Mouse (Mus musculus): Measurements from ENCODE around the gene Dnajc2. TPM values are rescaled to one million over a fixed set of nuclear protein-coding genes. Genes with fewer than 3 reads are reported as not detected.

Dnajc2 gene
- polyA plus RNA-seq (2015; fragmentation: Nextera tagmentation; extraction: Ambion mirVana) = 43.1 and 44.5 TPM in 2 replicates

GRCm38 (mm10) chr5:21785053-21785452 lies at the start of gene Dnajc2, which contains the start of gene Psmc2:
TSS of gene Dnajc2 (minus strand) at chr5:21785251.
TSS of gene Psmc2 (plus strand) at chr5:21785283.
- Histone ChIP-seq H3K27ac (peak within 1 kb of the TSS; percentile 64), H3K27me3 (no peaks in the 10 kb centered on the region), H3K4me1 (replicated peaks) (peaks cover 11% of the 10 kb centered on the region), H3K4me2 (peak within 1 kb of the TSS; percentile 82), H3K9me3 (replicated peaks) (no peaks in the 10 kb centered on the region), H3K4me3 (peak within 1 kb of the TSS; percentile 98), H3K9ac (peak within 1 kb of the TSS; percentile 75), H3K36me3 (peaks cover 30% of the 10 kb centered on the region)
- WGBS = 1% methylated on average over 30 of the region's 37 CpGs
- peak; percentile 92 for ATAC-seq (replicated peaks; ENCODE audit: insufficient number of reproducible peaks, insufficient read depth, low FRiP score, low read depth)

DNA sequence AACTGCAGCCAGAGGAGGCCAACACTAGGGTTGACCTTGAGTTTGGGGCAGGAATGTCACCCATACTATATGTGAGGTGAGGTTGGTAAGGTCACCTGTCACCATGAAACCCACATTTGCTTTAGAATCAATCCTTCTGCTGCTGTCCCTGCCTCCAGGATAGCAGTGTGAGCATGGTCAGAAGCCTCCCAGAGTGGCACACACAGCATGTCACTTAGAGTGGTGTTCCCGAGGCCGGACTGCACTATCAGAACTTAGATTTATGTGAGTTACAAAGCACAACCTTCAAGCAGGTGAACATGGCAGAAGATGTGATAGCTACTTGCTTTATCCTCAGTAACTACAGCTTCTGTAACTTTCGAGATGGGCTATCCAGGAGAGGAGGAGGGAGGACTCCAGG lies 46.7 kb upstream of the Dnajc2 start:
- no peak for ATAC-seq (replicated peaks; ENCODE audit: insufficient number of reproducible peaks, insufficient read depth, low FRiP score, low read depth)
- Histone ChIP-seq H3K9me3 (replicated peaks) (no peaks in the 10 kb centered on the region), H3K4me3 (no peak overlapping the region), H3K27ac (no peak overlapping the region), H3K36me3 (no peaks in the 10 kb centered on the region), H3K4me1 (replicated peaks) (no peaks in the 10 kb centered on the region), H3K27me3 (no peaks in the 10 kb centered on the region), H3K9ac (no peak overlapping the region), H3K4me2 (no peak overlapping the region)
- WGBS = 60% methylated on average over 3 of the region's 3 CpGs

DNA sequence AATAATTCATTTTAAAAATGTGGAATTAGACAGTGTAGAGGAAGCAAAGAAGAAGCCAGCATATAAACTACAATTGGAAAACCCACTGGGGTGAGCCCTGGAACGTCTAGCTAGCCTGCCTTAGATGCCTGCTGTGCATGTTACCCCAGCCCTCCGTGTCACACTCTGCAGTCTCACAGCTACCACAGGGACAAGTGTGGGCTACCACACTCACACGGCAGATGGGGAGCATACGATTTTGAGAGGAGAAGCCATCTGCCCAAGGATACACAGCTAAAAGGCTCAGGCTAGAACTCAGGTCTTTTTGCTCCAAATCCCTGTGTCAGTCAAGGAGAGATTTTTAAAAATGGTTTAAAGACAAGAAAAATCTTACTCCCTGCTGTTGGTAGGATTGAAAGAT lies 43.8 kb upstream of the Dnajc2 start:
- ATAC-seq (replicated peaks; ENCODE audit: insufficient number of reproducible peaks, insufficient read depth, low FRiP score, low read depth) = no peak
- no peaks in the 10 kb centered on the region for H3K36me3 ChIP-seq
- no peak overlapping the region for H3K4me3 ChIP-seq
- 52% methylated on average over 4 of the region's 4 CpGs for WGBS
- H3K9me3 ChIP-seq (replicated peaks) = no peaks in the 10 kb centered on the region
- H3K4me2 ChIP-seq = no peak overlapping the region
- no peaks in the 10 kb centered on the region for H3K4me1 ChIP-seq (replicated peaks)
- no peak overlapping the region for H3K27ac ChIP-seq
- H3K9ac ChIP-seq = no peak overlapping the region
- H3K27me3 ChIP-seq = no peaks in the 10 kb centered on the region

- H3K9ac ChIP-seq = no peak overlapping the region
- H3K27ac ChIP-seq = no peak overlapping the region
- H3K4me3 ChIP-seq = no peak overlapping the region
- no peaks in the 10 kb centered on the region for H3K36me3 ChIP-seq
- no peaks in the 10 kb centered on the region for H3K4me1 ChIP-seq (replicated peaks)
- no peak for ATAC-seq (replicated peaks; ENCODE audit: insufficient number of reproducible peaks, insufficient read depth, low FRiP score, low read depth)
- WGBS = 20% methylated on average over 6 of the region's 6 CpGs
- H3K9me3 ChIP-seq (replicated peaks) = no peaks in the 10 kb centered on the region
- H3K27me3 ChIP-seq = no peaks in the 10 kb centered on the region
- no peak overlapping the region for H3K4me2 ChIP-seq
Measured at GRCm38 (mm10) chr5:21827643-21828042, 42.6 kb upstream of the Dnajc2 start.

DNA sequence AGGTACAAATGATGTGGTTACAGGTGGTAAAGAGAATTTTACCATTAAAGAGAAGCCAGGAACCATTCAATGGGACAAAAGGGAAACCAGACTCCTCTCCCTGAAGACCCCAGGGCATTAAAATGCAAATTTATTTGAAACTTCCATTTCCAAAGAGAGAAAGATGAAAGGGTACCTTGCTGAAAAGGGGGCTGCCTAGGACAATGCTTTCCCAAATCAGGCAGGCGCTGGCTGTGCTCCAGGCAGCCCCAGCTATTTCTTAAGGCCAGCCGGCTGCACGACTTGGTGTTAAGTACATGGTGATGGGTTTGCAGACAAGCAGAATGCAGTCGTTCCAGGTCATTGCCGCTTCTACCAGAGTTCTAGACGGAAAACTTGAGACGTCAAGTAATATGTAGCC lies 41.3 kb upstream of the Dnajc2 start:
- H3K27me3 ChIP-seq = no peaks in the 10 kb centered on the region
- 47% methylated on average over 7 of the region's 7 CpGs for WGBS
- no peak for ATAC-seq (replicated peaks; ENCODE audit: insufficient number of reproducible peaks, insufficient read depth, low FRiP score, low read depth)

GRCm38 (mm10) chr5:21813994-21814393 lies 28.9 kb upstream of the Dnajc2 start:
- Histone ChIP-seq H3K27ac (no peak overlapping the region), H3K9ac (no peak overlapping the region), H3K36me3 (no peaks in the 10 kb centered on the region), H3K9me3 (replicated peaks) (no peaks in the 10 kb centered on the region), H3K27me3 (no peaks in the 10 kb centered on the region), H3K4me1 (replicated peaks) (no peaks in the 10 kb centered on the region), H3K4me2 (no peak overlapping the region), H3K4me3 (no peak overlapping the region)
- WGBS = 60% methylated on average over 1 of the region's 1 CpGs
- no peak for ATAC-seq (replicated peaks; ENCODE audit: insufficient number of reproducible peaks, insufficient read depth, low FRiP score, low read depth)

More for the DNA sequence above, 41.3 kb upstream of the Dnajc2 start:
- H3K36me3 ChIP-seq = no peaks in the 10 kb centered on the region
- H3K27ac ChIP-seq = no peak overlapping the region
- H3K4me3 ChIP-seq = no peak overlapping the region
- no peaks in the 10 kb centered on the region for H3K4me1 ChIP-seq (replicated peaks)
- H3K9me3 ChIP-seq (replicated peaks) = no peaks in the 10 kb centered on the region
- no peak overlapping the region for H3K9ac ChIP-seq
- no peak overlapping the region for H3K4me2 ChIP-seq

GRCm38 (mm10) chr5:21810924-21811323 lies 25.9 kb upstream of the Dnajc2 start:
- no peaks in the 10 kb centered on the region for H3K4me1 ChIP-seq (replicated peaks)
- H3K27me3 ChIP-seq = no peaks in the 10 kb centered on the region
- H3K9me3 ChIP-seq (replicated peaks) = no peaks in the 10 kb centered on the region
- no peak for ATAC-seq (replicated peaks; ENCODE audit: insufficient number of reproducible peaks, insufficient read depth, low FRiP score, low read depth)
- no peak overlapping the region for H3K27ac ChIP-seq
- H3K4me3 ChIP-seq = no peak overlapping the region
- H3K9ac ChIP-seq = no peak overlapping the region
- no peak overlapping the region for H3K4me2 ChIP-seq
- WGBS = 73% methylated on average over 10 of the region's 10 CpGs
- H3K36me3 ChIP-seq = no peaks in the 10 kb centered on the region

DNA sequence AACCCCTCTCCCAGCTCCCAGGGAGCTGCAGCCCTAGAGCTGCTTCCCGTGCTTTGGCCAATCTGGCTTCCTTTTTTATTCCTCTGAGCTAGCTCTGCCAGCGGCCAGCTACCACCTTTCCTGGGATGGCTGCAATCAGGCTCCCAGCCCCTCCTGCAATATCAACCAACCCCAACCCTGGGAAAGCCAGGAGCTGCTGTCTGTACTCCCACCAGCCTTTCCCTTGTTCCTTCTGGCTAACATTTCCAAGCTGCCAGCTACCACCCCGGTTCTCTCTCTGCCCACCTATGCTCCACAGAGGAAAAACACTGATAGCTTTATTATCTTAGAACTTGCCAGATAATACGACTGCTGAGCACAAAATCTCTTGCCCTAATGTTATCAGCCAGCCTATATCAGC lies 19.8 kb upstream of the Dnajc2 start:
- H3K4me3 ChIP-seq = no peak overlapping the region
- H3K27ac ChIP-seq = no peak overlapping the region
- no peaks in the 10 kb centered on the region for H3K9me3 ChIP-seq (replicated peaks)
- no peak for ATAC-seq (replicated peaks; ENCODE audit: insufficient number of reproducible peaks, insufficient read depth, low FRiP score, low read depth)
- WGBS = 46% methylated on average over 4 of the region's 4 CpGs
- H3K9ac ChIP-seq = no peak overlapping the region
- H3K27me3 ChIP-seq = no peaks in the 10 kb centered on the region
- H3K4me2 ChIP-seq = no peak overlapping the region
- H3K36me3 ChIP-seq = peaks cover 36% of the 10 kb centered on the region
- no peaks in the 10 kb centered on the region for H3K4me1 ChIP-seq (replicated peaks)

DNA sequence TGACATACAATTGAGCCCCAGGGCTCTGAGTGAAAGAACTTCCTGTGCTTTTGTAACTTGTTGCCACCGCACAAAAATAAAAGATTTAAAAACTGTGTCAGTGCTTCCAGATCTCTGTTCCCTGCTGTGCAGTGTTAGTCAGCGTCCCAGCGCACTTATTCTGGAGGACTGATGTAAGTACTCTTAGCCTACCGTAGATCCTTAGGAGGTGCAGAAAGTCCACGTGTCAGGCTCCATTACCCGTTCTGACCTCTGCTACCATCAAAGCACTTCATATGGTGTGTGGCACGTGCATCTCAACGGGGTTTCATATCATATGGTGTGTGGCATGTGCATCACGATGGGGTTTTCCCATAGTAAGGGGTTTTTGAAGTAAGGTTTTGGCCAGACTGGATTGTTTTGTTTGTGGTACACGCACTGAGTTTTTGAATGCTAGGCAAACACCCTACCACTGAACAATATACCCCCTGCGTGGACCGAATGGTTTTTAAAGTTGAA lies 18.7 kb upstream of the Dnajc2 start:
- no peaks in the 10 kb centered on the region for H3K9me3 ChIP-seq (replicated peaks)
- WGBS = 92% methylated on average over 12 of the region's 12 CpGs
- no peaks in the 10 kb centered on the region for H3K27me3 ChIP-seq
- no peak overlapping the region for H3K4me3 ChIP-seq
- H3K4me1 ChIP-seq (replicated peaks) = no peaks in the 10 kb centered on the region
- no peak overlapping the region for H3K27ac ChIP-seq
- H3K9ac ChIP-seq = no peak overlapping the region
- no peak overlapping the region for H3K4me2 ChIP-seq
- ATAC-seq (replicated peaks; ENCODE audit: insufficient number of reproducible peaks, insufficient read depth, low FRiP score, low read depth) = no peak
- peaks cover 45% of the 10 kb centered on the region for H3K36me3 ChIP-seq

GRCm38 (mm10) chr5:21802907-21803306 lies 17.9 kb upstream of the Dnajc2 start:
- H3K36me3 ChIP-seq = peaks cover 45% of the 10 kb centered on the region

GRCm38 (mm10) chr5:21792166-21792565 lies 7.1 kb upstream of the Dnajc2 start:
- Histone ChIP-seq H3K4me1 (replicated peaks) (peaks cover 11% of the 10 kb centered on the region), H3K27ac (no peak overlapping the region), H3K4me2 (no peak overlapping the region), H3K27me3 (no peaks in the 10 kb centered on the region), H3K9me3 (replicated peaks) (no peaks in the 10 kb centered on the region), H3K36me3 (peaks cover 19% of the 10 kb centered on the region), H3K9ac (no peak overlapping the region), H3K4me3 (no peak overlapping the region)
- no peak for ATAC-seq (replicated peaks; ENCODE audit: insufficient number of reproducible peaks, insufficient read depth, low FRiP score, low read depth)

More at GRCm38 (mm10) chr5:21802907-21803306, 17.9 kb upstream of the Dnajc2 start:
- Histone ChIP-seq H3K9ac (no peak overlapping the region), H3K9me3 (replicated peaks) (no peaks in the 10 kb centered on the region), H3K4me1 (replicated peaks) (no peaks in the 10 kb centered on the region), H3K27ac (no peak overlapping the region), H3K4me3 (no peak overlapping the region), H3K27me3 (no peaks in the 10 kb centered on the region), H3K4me2 (no peak overlapping the region)
- 86% methylated on average over 9 of the region's 9 CpGs for WGBS
- ATAC-seq (replicated peaks; ENCODE audit: insufficient number of reproducible peaks, insufficient read depth, low FRiP score, low read depth) = no peak

DNA sequence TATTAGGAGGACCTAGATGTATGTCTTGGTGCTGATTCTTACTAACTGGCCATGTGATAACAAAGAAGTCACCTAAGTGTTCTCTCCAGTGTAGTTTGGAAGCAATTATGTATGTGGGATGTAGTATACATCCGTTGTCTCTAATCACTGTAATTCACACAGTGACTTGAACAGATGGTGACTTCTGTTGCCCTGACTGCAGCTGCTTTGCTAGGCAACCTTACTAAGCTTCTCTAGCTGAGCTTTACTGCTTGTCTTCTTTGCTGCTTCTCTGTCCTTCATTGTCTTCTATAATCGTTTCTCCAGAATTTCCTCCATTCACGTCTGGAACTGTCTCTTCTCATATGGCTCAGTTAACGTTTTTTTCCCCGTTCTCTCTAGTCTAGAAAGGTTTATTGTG lies 4.0 kb upstream of the Dnajc2 start:
- H3K4me3 ChIP-seq = no peak overlapping the region
- no peaks in the 10 kb centered on the region for H3K36me3 ChIP-seq
- 78% methylated on average over 5 of the region's 5 CpGs for WGBS
- H3K4me2 ChIP-seq = no peak overlapping the region
- H3K9me3 ChIP-seq (replicated peaks) = no peaks in the 10 kb centered on the region
- no peak for ATAC-seq (replicated peaks; ENCODE audit: insufficient number of reproducible peaks, insufficient read depth, low FRiP score, low read depth)
- H3K4me1 ChIP-seq (replicated peaks) = peaks cover 11% of the 10 kb centered on the region
- no peaks in the 10 kb centered on the region for H3K27me3 ChIP-seq
- H3K9ac ChIP-seq = no peak overlapping the region
- H3K27ac ChIP-seq = no peak overlapping the region

Measured in heart, embryonic 15.5 days (tissue).